Mouse (Mus musculus) lung, postnatal 36 days (tissue): ENCODE data around the gene Hist1h4n.
"Not testable (repeated sequence)": the region's sequence is repeated elsewhere in the genome, so short reads cannot be mapped to it uniquely, and the experiment has no call there.

ENCODE experiments used
- DNase-seq: peaks from one replicate; pipeline ENCODE4 v3.0.0; 2022; ENCODE audit warnings: mixed read lengths

The Hist1h4n gene

GRCm38 (mm10) chr13:21831418-21832394, at the start of gene Hist1h4n:
Gene Hist1h4n, minus strand, starts transcription at chr13:21832196.
- peak; percentile 40 for DNase-seq

GRCm38 (mm10) chr13:21880735-21881134, 48.7 kb upstream of the Hist1h4n start:
- no peak for DNase-seq

GRCm38 (mm10) chr13:21865503-21865902, 33.5 kb upstream of the Hist1h4n start:
- not testable (repeated sequence) for DNase-seq

GRCm38 (mm10) chr13:21861608-21862007, 29.6 kb upstream of the Hist1h4n start:
- DNase-seq: no peak

- peak; percentile 48 for DNase-seq
These were observed 23.7 kb upstream of the Hist1h4n start for GRCm38 (mm10) chr13:21855698-21856162.

- peak; percentile 75 for DNase-seq
These were observed 23.1 kb upstream of the Hist1h4n start for GRCm38 (mm10) chr13:21855146-21855545.

GRCm38 (mm10) chr13:21852215-21852945, 20.4 kb upstream of the Hist1h4n start:
- peak; percentile 5 for DNase-seq

- not testable (repeated sequence) for DNase-seq
These were observed 18.7 kb upstream of the Hist1h4n start for GRCm38 (mm10) chr13:21850696-21851095.

GRCm38 (mm10) chr13:21847883-21848282, 15.9 kb upstream of the Hist1h4n start:
- no peak for DNase-seq

GRCm38 (mm10) chr13:21846356-21846755, 14.4 kb upstream of the Hist1h4n start:
- not testable (repeated sequence) for DNase-seq

GRCm38 (mm10) chr13:21840508-21840907, 8.5 kb upstream of the Hist1h4n start:
- not testable (repeated sequence) for DNase-seq

- DNase-seq: not testable (repeated sequence)
These were observed 1.5 kb upstream of the Hist1h4n start, which contains the start of the genes Hist1h2ap and Hist1h2br for GRCm38 (mm10) chr13:21833461-21833860. Gene Hist1h2ap, minus strand, starts transcription at chr13:21833507. Gene Hist1h2br, plus strand, starts transcription at chr13:21833743.

GRCm38 (mm10) chr13:21830344-21830743, 1.7 kb downstream of the Hist1h4n start:
- DNase-seq: no peak

- DNase-seq: no peak
These were observed 3.5 kb downstream of the Hist1h4n start for GRCm38 (mm10) chr13:21828511-21828910.

- DNase-seq: not testable (repeated sequence)
These were observed 11.7 kb downstream of the Hist1h4n start for GRCm38 (mm10) chr13:21820082-21820890.

GRCm38 (mm10) chr13:21812092-21812491, 19.9 kb downstream of the Hist1h4n start:
- DNase-seq: not testable (repeated sequence)

- peak; percentile 62 for DNase-seq
These were observed 20.5 kb downstream of the Hist1h4n start, which contains the start of gene Hist1h4m for GRCm38 (mm10) chr13:21811539-21811938. Gene Hist1h4m, plus strand, starts transcription at chr13:21811746.

- DNase-seq: not testable (repeated sequence)
These were observed 20.9 kb downstream of the Hist1h4n start for GRCm38 (mm10) chr13:21811074-21811473.

GRCm38 (mm10) chr13:21810073-21810472, 21.9 kb downstream of the Hist1h4n start, which contains the start of the genes Hist1h2bq and Hist1h2ao:
Gene Hist1h2bq, minus strand, starts transcription at chr13:21810197.
Gene Hist1h2ao, plus strand, starts transcription at chr13:21810465.
- not testable (repeated sequence) for DNase-seq

- not testable (repeated sequence) for DNase-seq
These were observed 28.9 kb downstream of the Hist1h4n start for GRCm38 (mm10) chr13:21803058-21803457.

- DNase-seq: not testable (repeated sequence)
These were observed 34.8 kb downstream of the Hist1h4n start for GRCm38 (mm10) chr13:21797163-21797562.

- no peak for DNase-seq
These were observed 36.4 kb downstream of the Hist1h4n start for GRCm38 (mm10) chr13:21795584-21795983.
